Mouse (Mus musculus) C2C12 (cell line): ENCODE measurements at regions not wholly inside any gene's neighbourhood (a gene's known extent, or its start where the extent isn't known, plus 50 kb on each side); places are given as distances from the start of the nearest gene placed in this dataset.

Source experiments
- H3K27me3 ChIP-seq: one replicate; pipeline ENCODE4 v1.6.1; 2011; ENCODE audit not compliant: control insufficient read depth, insufficient read depth, insufficient read length
- H3K36me3 ChIP-seq: one replicate; pipeline ENCODE4 v1.6.1; 2011; ENCODE audit not compliant: control insufficient read depth, insufficient read depth
- H3K4me3 ChIP-seq: one replicate; pipeline ENCODE4 v1.5.1; 2011; ENCODE audit warnings: mild to moderate bottlenecking, control low read depth; ENCODE audit not compliant: poor library complexity, insufficient read depth, severe bottlenecking
- H3K79me2 ChIP-seq: one replicate; pipeline ENCODE4 v1.6.1; 2011; ENCODE audit not compliant: control insufficient read depth, insufficient read depth
- H3K79me3 ChIP-seq: one replicate; pipeline ENCODE4 v1.6.1; 2011; ENCODE audit warnings: low read depth, control low read depth
- H3ac ChIP-seq: one replicate; pipeline ENCODE3; 2011; ENCODE audit warnings: low read depth; ENCODE audit not compliant: control insufficient read depth, insufficient read length
- CEBPB ChIP-seq: IDR thresholded peaks from one replicate; pipeline ENCODE4 v1.6.1; 2011; ENCODE audit warnings: low read depth, mild to moderate bottlenecking, control low read depth, moderate library complexity
- CTCF ChIP-seq: IDR thresholded peaks from one replicate; pipeline ENCODE4 v1.5.1; 2011; ENCODE audit not compliant: control insufficient read depth, insufficient read depth, insufficient read length
- FOSL1 ChIP-seq: IDR thresholded peaks from one replicate; pipeline ENCODE4 v1.8.0; 2011; ENCODE audit warnings: mild to moderate bottlenecking, low read length; ENCODE audit not compliant: poor library complexity, insufficient read depth, severe bottlenecking
- MAX ChIP-seq: IDR thresholded peaks from one replicate; pipeline ENCODE4 v1.6.1; 2011; ENCODE audit warnings: mild to moderate bottlenecking, control low read depth
- MYOD1 ChIP-seq: IDR thresholded peaks from one replicate; pipeline ENCODE4 v1.6.1; 2011; ENCODE audit warnings: low read depth; ENCODE audit not compliant: control insufficient read depth, insufficient read length
- MYOG ChIP-seq: IDR thresholded peaks from one replicate; pipeline ENCODE4 v1.6.1; 2011; ENCODE audit not compliant: control insufficient read depth, insufficient read length; ENCODE audit errors: extremely low read depth
- USF1 ChIP-seq: IDR thresholded peaks from one replicate; pipeline ENCODE4 v1.6.1; 2011; ENCODE audit warnings: low read depth, mild to moderate bottlenecking, control low read depth, moderate library complexity

- no peak for TF ChIP-seq MYOG
- TF ChIP-seq USF1 = no peak
- no peak for TF ChIP-seq FOSL1
- Histone ChIP-seq H3K36me3 (no peaks in the 10 kb centered on the region), H3K79me2 (no peaks in the 10 kb centered on the region), H3K27me3 (no peaks in the 10 kb centered on the region), H3K79me3 (no peaks in the 10 kb centered on the region), H3ac (no peak overlapping the region), H3K4me3 (no peak overlapping the region)
Observed at GRCm38 (mm10) chr16:24296790-24297189, 96.5 kb upstream of the Lpp start.

DNA sequence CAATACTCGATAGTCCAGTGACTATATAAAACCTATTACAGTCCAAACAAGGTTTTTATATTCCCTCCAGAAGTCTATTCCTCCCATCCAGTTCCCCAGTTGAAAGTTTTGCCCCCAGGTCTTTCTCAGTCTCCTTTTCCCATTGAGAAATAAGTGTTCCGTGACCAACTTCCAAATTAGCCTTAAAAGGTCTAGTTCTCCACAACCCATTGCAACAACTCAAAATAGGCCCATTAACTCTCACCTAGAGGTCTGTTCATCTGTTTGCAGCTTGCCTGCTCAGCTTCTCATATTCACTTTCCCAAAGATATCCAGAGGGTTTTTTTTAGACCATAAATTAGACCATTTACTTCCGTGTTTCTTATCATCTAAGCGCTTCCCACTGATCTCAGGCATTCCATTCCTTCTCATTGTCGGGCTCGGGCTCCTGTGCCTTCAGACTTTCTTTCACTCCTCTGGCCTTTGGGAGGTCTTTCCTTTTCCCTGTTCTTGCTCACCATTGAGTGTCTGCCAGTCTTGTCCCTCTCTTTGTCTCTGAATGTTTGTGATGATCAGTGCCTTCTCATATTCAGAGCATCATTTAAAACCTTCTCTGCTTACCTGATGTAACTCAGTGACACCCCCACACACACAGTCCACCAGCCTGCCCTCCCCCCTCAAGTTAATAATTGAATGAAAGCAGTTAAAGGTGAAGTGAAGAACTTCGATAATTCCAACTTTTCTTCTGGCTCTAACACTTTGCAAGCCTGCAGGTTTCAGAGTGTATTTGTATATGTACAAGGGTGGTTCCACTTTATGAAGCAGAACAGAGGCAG is 97.5 kb upstream of the Lpp start:
- Histone ChIP-seq H3K4me3 (no peak overlapping the region), H3ac (no peak overlapping the region), H3K36me3 (no peaks in the 10 kb centered on the region), H3K79me3 (no peaks in the 10 kb centered on the region), H3K27me3 (no peaks in the 10 kb centered on the region), H3K79me2 (no peaks in the 10 kb centered on the region)
- no peak for TF ChIP-seq MYOD1
- no peak for TF ChIP-seq MAX
- no peak for TF ChIP-seq USF1
- no peak for TF ChIP-seq FOSL1
- TF ChIP-seq CEBPB = no peak
- no peak for TF ChIP-seq CTCF
- TF ChIP-seq MYOG = no peak

- H3K79me3 ChIP-seq = no peaks in the 10 kb centered on the region
- H3K36me3 ChIP-seq = no peaks in the 10 kb centered on the region
- no peaks in the 10 kb centered on the region for H3K27me3 ChIP-seq
- H3ac ChIP-seq = no peak overlapping the region
- TF ChIP-seq CTCF = no peak
- TF ChIP-seq FOSL1 = no peak
- TF ChIP-seq MYOG = no peak
- no peak for TF ChIP-seq CEBPB
- TF ChIP-seq MAX = no peak
- TF ChIP-seq MYOD1 = no peak
- TF ChIP-seq USF1 = no peak
- no peaks in the 10 kb centered on the region for H3K79me2 ChIP-seq
- H3K4me3 ChIP-seq = no peak overlapping the region
Observed at GRCm38 (mm10) chr16:24284215-24284614, 109.1 kb upstream of the Lpp start.

GRCm38 (mm10) chr16:24282194-24282683 is 111.1 kb upstream of the Lpp start:
- Histone ChIP-seq H3K79me3 (no peaks in the 10 kb centered on the region), H3K27me3 (no peaks in the 10 kb centered on the region), H3ac (no peak overlapping the region), H3K36me3 (no peaks in the 10 kb centered on the region), H3K79me2 (no peaks in the 10 kb centered on the region), H3K4me3 (no peak overlapping the region)
- TF ChIP-seq MYOD1 = no peak
- no peak for TF ChIP-seq CTCF
- no peak for TF ChIP-seq CEBPB
- no peak for TF ChIP-seq FOSL1
- TF ChIP-seq MAX = no peak
- no peak for TF ChIP-seq MYOG
- TF ChIP-seq USF1 = no peak

DNA sequence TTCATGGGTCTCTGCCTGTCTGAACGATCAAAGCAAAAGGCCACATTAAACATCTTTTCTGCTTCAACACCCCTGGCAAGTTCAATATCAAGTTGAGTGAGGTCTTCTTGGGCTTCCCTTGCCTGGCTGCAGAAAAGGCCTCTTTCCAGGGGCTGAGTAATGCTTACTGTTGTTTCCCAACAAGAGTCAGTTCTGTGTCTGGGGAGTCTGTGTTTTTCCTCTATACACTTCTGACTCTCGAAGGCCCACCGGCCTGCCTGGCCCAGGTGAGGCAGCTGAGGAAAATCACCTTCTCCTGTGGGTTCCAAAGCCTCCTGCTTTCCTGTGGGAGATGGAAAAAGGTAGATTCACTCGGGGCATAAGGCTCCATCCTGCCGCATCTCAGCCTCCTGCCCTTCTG is 111.7 kb upstream of the Lpp start:
- TF ChIP-seq USF1 (no peak), MAX (no peak), MYOG (no peak), MYOD1 (no peak), FOSL1 (no peak), CEBPB (no peak), CTCF (no peak)
- H3K4me3 ChIP-seq = no peak overlapping the region
- H3ac ChIP-seq = no peak overlapping the region
- no peaks in the 10 kb centered on the region for H3K27me3 ChIP-seq
- no peaks in the 10 kb centered on the region for H3K79me3 ChIP-seq
- no peaks in the 10 kb centered on the region for H3K36me3 ChIP-seq
- H3K79me2 ChIP-seq = no peaks in the 10 kb centered on the region

GRCm38 (mm10) chr16:24277857-24278256 is 115.5 kb upstream of the Lpp start:
- Histone ChIP-seq H3K79me3 (no peaks in the 10 kb centered on the region), H3K36me3 (no peaks in the 10 kb centered on the region), H3K79me2 (no peaks in the 10 kb centered on the region), H3K27me3 (no peaks in the 10 kb centered on the region), H3ac (no peak overlapping the region), H3K4me3 (no peak overlapping the region)
- no peak for TF ChIP-seq USF1
